Mouse (Mus musculus): ENCODE measurements at regions not wholly inside any gene's neighbourhood (a gene's known extent, or its start where the extent isn't known, plus 50 kb on each side); places are given as distances from the start of the nearest gene placed in this dataset.
A peak's percentile ranks its signal among the peaks of the same experiment; 100 is the strongest.
"Not testable (repeated sequence)": the region's sequence is repeated elsewhere in the genome, so short reads cannot be mapped to it uniquely, and the experiment has no call there.

GRCm38 (mm10) chr2:53276435-53276834 lies 84.9 kb downstream of the Arl6ip6 start:
- no peak for DNase-seq (ENCODE audit: low spot score)

GRCm38 (mm10) chr2:53301712-53302423 lies 110.3 kb downstream of the Arl6ip6 start:
- no peak for DNase-seq (ENCODE audit: low spot score)

GRCm38 (mm10) chr2:53330680-53331079 lies 139.2 kb downstream of the Arl6ip6 start:
- DNase-seq (ENCODE audit: low spot score): peak; percentile 34

GRCm38 (mm10) chr2:53359026-53359425 lies 167.5 kb downstream of the Arl6ip6 start:
- DNase-seq (ENCODE audit: low spot score): no peak

- DNase-seq (ENCODE audit: low spot score): no peak
Measured at GRCm38 (mm10) chr2:53382348-53382747, 190.8 kb downstream of the Arl6ip6 start.

GRCm38 (mm10) chr2:53384545-53385176 lies 193.1 kb downstream of the Arl6ip6 start:
- no peak for DNase-seq (ENCODE audit: low spot score)

GRCm38 (mm10) chr2:53388652-53389051 lies 197.1 kb downstream of the Arl6ip6 start:
- DNase-seq (ENCODE audit: low spot score): no peak

- no peak for DNase-seq (ENCODE audit: low spot score)
Measured at GRCm38 (mm10) chr2:53414471-53414870, 222.9 kb downstream of the Arl6ip6 start.

GRCm38 (mm10) chr2:53437046-53437815 lies 245.7 kb downstream of the Arl6ip6 start:
- no peak for DNase-seq (ENCODE audit: low spot score)

GRCm38 (mm10) chr2:53440301-53440700 lies 248.8 kb downstream of the Arl6ip6 start:
- DNase-seq (ENCODE audit: low spot score): peak; percentile 15

- no peak for DNase-seq (ENCODE audit: low spot score)
Measured at GRCm38 (mm10) chr2:53460265-53460664, 268.7 kb downstream of the Arl6ip6 start.

GRCm38 (mm10) chr2:53474455-53474854 lies 282.9 kb downstream of the Arl6ip6 start:
- no peak for DNase-seq (ENCODE audit: low spot score)

- not testable (repeated sequence) for DNase-seq (ENCODE audit: low spot score)
Measured at GRCm38 (mm10) chr2:53479051-53479450, 287.5 kb downstream of the Arl6ip6 start.

GRCm38 (mm10) chr2:53488301-53488700 lies 296.8 kb downstream of the Arl6ip6 start:
- no peak for DNase-seq (ENCODE audit: low spot score)

- no peak for DNase-seq (ENCODE audit: low spot score)
Measured at GRCm38 (mm10) chr2:53490805-53491585, 299.5 kb downstream of the Arl6ip6 start.

GRCm38 (mm10) chr2:53492788-53493187 lies 301.3 kb downstream of the Arl6ip6 start:
- DNase-seq (ENCODE audit: low spot score): no peak

- DNase-seq (ENCODE audit: low spot score): no peak
Measured at GRCm38 (mm10) chr2:53501657-53502274, 310.2 kb downstream of the Arl6ip6 start.

GRCm38 (mm10) chr2:53502275-53502667 lies 310.7 kb downstream of the Arl6ip6 start:
- DNase-seq (ENCODE audit: low spot score): no peak

GRCm38 (mm10) chr2:53542097-53542496 lies 350.6 kb downstream of the Arl6ip6 start:
- DNase-seq (ENCODE audit: low spot score): no peak

- no peak for DNase-seq (ENCODE audit: low spot score)
Measured at GRCm38 (mm10) chr2:53574007-53574406, 382.5 kb downstream of the Arl6ip6 start.

- no peak for DNase-seq (ENCODE audit: low spot score)
Measured at GRCm38 (mm10) chr2:53605829-53606228, 414.3 kb downstream of the Arl6ip6 start.

GRCm38 (mm10) chr2:53619681-53620080 lies 428.2 kb downstream of the Arl6ip6 start:
- DNase-seq (ENCODE audit: low spot score): no peak

All from urinary bladder, postnatal 14 days (tissue).